ENCODE assay signal across 14 mouse cellular contexts in genomic region chr2:72391024-72391423, GRCm38 (mm10).
DNase-seq lines count a peak whose midpoint lies in the region; ATAC-seq and TF ChIP-seq lines count a peak whose summit lies in the region.
"Had no signal": no experiment of that assay in that cellular context is flagged by ENCODE, and none has a peak within 500 bp of the region (broad histone marks: within the 10 kb centered on the region; RNA-seq: fewer than 3 reads in every experiment).

No protein-coding gene starts in this region.

- H3K4me3 ChIP-seq in heart, embryonic 13.5 days, result 0 out of 2 replicates have a peak overlapping the region, but pooled peaks have one; percentile 4
- no peak overlapping the region for H3K4me3 ChIP-seq in embryonic facial prominence, embryonic 11.5 days (ENCODE audit: low read depth, low read length)
- no peak overlapping the region for H3K4me3 ChIP-seq in limb, embryonic 11.5 days (ENCODE audit: low read depth, low read length)
- no peak overlapping the region for H3K4me3 ChIP-seq in left cerebral cortex, adult 2 months
- H3K4me3 ChIP-seq: embryonic facial prominence, embryonic 15.5 days; hindbrain, embryonic 15.5 days had no signal

- H3K36me3 ChIP-seq in heart, embryonic 13.5 days, result peaks cover 57% of the 10 kb centered on the region
- no peaks in the 10 kb centered on the region for H3K36me3 ChIP-seq in embryonic facial prominence, embryonic 11.5 days (replicated peaks; ENCODE audit: control insufficient read depth, insufficient read depth, low read depth, low read length)
- H3K36me3 ChIP-seq in limb, embryonic 11.5 days (ENCODE audit: control insufficient read depth, insufficient read depth, low read length), result no peaks in the 10 kb centered on the region
- H3K36me3 ChIP-seq: hindbrain, embryonic 15.5 days had no signal

- TF ChIP-seq CTCF in left cerebral cortex, adult 2 months (IDR thresholded peaks at IDR 0.05), result no peak

- no peak for DNase-seq in heart, adult 8-10 months (ENCODE audit: low spot score)
- peak; percentile 61 for DNase-seq in embryonic facial prominence, embryonic 11.5 days (ENCODE audit: low spot score)
- peak; percentile 57 for DNase-seq in kidney, adult 18-20 months
- peak; percentile 45 for DNase-seq in limb, embryonic 11.5 days (ENCODE audit: low spot score)
- DNase-seq in left cerebral cortex, adult 2 months (ENCODE audit: extremely low spot score in 1 of 2, low spot score in 2 of 2), result no peak
- DNase-seq in urinary bladder, adult 18-20 months (ENCODE audit: low spot score in 2 of 2), result no peak
- DNase-seq: cerebellum, adult 11 months; liver; lung, postnatal 14 days; retina, postnatal 1 day had no signal

- no peaks in the 10 kb centered on the region for H3K9me3 ChIP-seq in heart, embryonic 13.5 days
- no peaks in the 10 kb centered on the region for H3K9me3 ChIP-seq in embryonic facial prominence, embryonic 11.5 days (replicated peaks; ENCODE audit: control insufficient read depth, low read length)
- no peaks in the 10 kb centered on the region; the same call in 1 of the 2 replicates for H3K9me3 ChIP-seq in limb, embryonic 11.5 days (ENCODE audit: control insufficient read depth, low read length)
- H3K9me3 ChIP-seq: hindbrain, embryonic 15.5 days had no signal

- H3K4me2 ChIP-seq in heart, embryonic 13.5 days, result peak overlapping the region; percentile 39; the same call in 1 of the 2 replicates
- no peak overlapping the region for H3K4me2 ChIP-seq in embryonic facial prominence, embryonic 11.5 days (ENCODE audit: low read depth, low read length)
- no peak overlapping the region for H3K4me2 ChIP-seq in limb, embryonic 11.5 days (ENCODE audit: low read depth, severe bottlenecking)
- H3K4me2 ChIP-seq: embryonic facial prominence, embryonic 15.5 days; hindbrain, embryonic 15.5 days had no signal

- WGBS in heart, embryonic 13.5 days, result 36% methylated on average over 4 of the region's 4 CpGs
- 26% methylated on average over 4 of the region's 4 CpGs for WGBS in embryonic facial prominence, embryonic 11.5 days
- 48% methylated on average over 4 of the region's 4 CpGs for WGBS in limb, embryonic 11.5 days

- H3K27me3 ChIP-seq in heart, embryonic 13.5 days (replicated peaks), result no peaks in the 10 kb centered on the region
- no peaks in the 10 kb centered on the region for H3K27me3 ChIP-seq in embryonic facial prominence, embryonic 11.5 days (ENCODE audit: control insufficient read depth, insufficient read depth, low read length)
- no peaks in the 10 kb centered on the region for H3K27me3 ChIP-seq in limb, embryonic 11.5 days (ENCODE audit: control insufficient read depth, insufficient read depth, low read length)
- H3K27me3 ChIP-seq: embryonic facial prominence, embryonic 15.5 days; hindbrain, embryonic 15.5 days; Patski had no signal

- no peak for ATAC-seq in heart, embryonic 13.5 days (ENCODE audit: extremely low read depth, insufficient number of reproducible peaks, low FRiP score, low TSS enrichment)
- ATAC-seq in embryonic facial prominence, embryonic 11.5 days (replicated peaks; ENCODE audit: insufficient number of reproducible peaks, low FRiP score, low TSS enrichment, low read depth), result 0 out of 2 replicates have a peak, but pooled peaks have one; percentile 56
- 0 out of 2 replicates have a peak, but pooled peaks have one; percentile 44 for ATAC-seq in limb, embryonic 11.5 days (ENCODE audit: insufficient number of reproducible peaks, low FRiP score, low TSS enrichment, low read depth)
- ATAC-seq: Patski had no signal

- peak overlapping the region; percentile 77 for H3K27ac ChIP-seq in heart, embryonic 13.5 days (replicated peaks)
- no peak overlapping the region for H3K27ac ChIP-seq in embryonic facial prominence, embryonic 11.5 days (replicated peaks; ENCODE audit: low read depth, low read length)
- H3K27ac ChIP-seq in limb, embryonic 11.5 days (replicated peaks; ENCODE audit: low read depth, low read length), result no peak overlapping the region
- H3K27ac ChIP-seq in left cerebral cortex, adult 2 months, result no peak overlapping the region
- H3K27ac ChIP-seq: embryonic facial prominence, embryonic 15.5 days; hindbrain, embryonic 15.5 days had no signal

- no peak overlapping the region for H3K9ac ChIP-seq in heart, embryonic 13.5 days
- H3K9ac ChIP-seq in embryonic facial prominence, embryonic 11.5 days (replicated peaks; ENCODE audit: low read length), result no peak overlapping the region
- no peak overlapping the region for H3K9ac ChIP-seq in limb, embryonic 11.5 days (ENCODE audit: low read length)
- H3K9ac ChIP-seq: embryonic facial prominence, embryonic 15.5 days; hindbrain, embryonic 15.5 days had no signal

- intact Hi-C loops in left cerebral cortex, adult 2 months (cut with DNase I), result loop anchor here (5.0 kb wide), 1 partner anchor 354 kb away; no protein-coding TSS in a partner anchor

- peaks cover 29% of the 10 kb centered on the region for H3K4me1 ChIP-seq in heart, embryonic 13.5 days
- H3K4me1 ChIP-seq in embryonic facial prominence, embryonic 11.5 days (ENCODE audit: control insufficient read depth, insufficient read depth, low read length), result no peaks in the 10 kb centered on the region
- H3K4me1 ChIP-seq in limb, embryonic 11.5 days (ENCODE audit: control insufficient read depth, insufficient read depth, low read length), result peaks cover 8% of the 10 kb centered on the region
- H3K4me1 ChIP-seq: hindbrain, embryonic 15.5 days had no signal

Comparison
In these comparisons a context has a peak if more than half of its experiments do, and no peak if none do; other contexts are left out.
1. DNase-seq: peak in embryonic facial prominence, embryonic 11.5 days (single experiment), kidney, adult 18-20 months (single experiment) and limb, embryonic 11.5 days (single experiment); none in heart, adult 8-10 months (single experiment), left cerebral cortex, adult 2 months (0 of 2) and urinary bladder, adult 18-20 months (0 of 2).